Mouse (Mus musculus): ENCODE results near the gene Mast4. TPM values are rescaled to one million over a fixed set of nuclear protein-coding genes. Genes with fewer than 3 reads are reported as not detected.

Gene Mast4
- total and polyA plus RNA-seq, 3 experiments = 2.7 to 7.0 TPM; not detected in 1

DNA sequence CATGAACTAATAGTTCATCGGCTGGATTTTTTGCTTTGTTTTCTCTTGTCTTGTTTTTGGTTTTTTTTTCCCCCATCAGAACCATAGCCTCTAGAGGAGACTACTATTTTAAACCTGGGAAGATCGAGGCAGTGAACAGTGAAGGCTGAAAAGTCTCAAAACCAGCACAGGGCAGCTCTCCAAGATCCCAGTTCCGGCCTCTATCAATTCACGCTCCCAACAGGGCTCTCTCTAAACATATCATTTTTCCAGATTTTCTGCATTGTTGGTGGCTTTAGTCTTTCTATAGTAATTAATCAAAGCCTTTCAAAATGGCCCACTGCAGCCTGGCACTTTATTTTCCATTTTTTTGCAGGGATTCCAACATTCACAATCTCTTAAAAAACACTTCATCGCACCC lies 159.9 kb downstream of the Mast4 start:
- Histone ChIP-seq H3K27me3 (ENCODE audit: control insufficient read depth in 1 of 2, insufficient read depth in 2 of 2, low read length in 2 of 2) (no peaks in the 10 kb centered on the region), H3K4me3 (ENCODE audit: control insufficient read depth in 1 of 2, insufficient read depth in 1 of 2, low read depth in 2 of 2, low read length in 2 of 2) (no peak overlapping the region), H3K9me3 (replicated peaks; ENCODE audit: insufficient read depth, low read length) (no peaks in the 10 kb centered on the region), H3K27ac (ENCODE audit: control insufficient read depth, low read depth, low read length) (no peak overlapping the region), H3K36me3 (ENCODE audit: control insufficient read depth in 1 of 2, insufficient read depth in 2 of 2, low read length in 2 of 2) (no peaks in the 10 kb centered on the region), H3K4me1 (ENCODE audit: control insufficient read depth in 1 of 2, insufficient read depth in 2 of 2, low read length in 2 of 2) (no peaks in the 10 kb centered on the region), H3K79me2 (ENCODE audit: control insufficient read depth, insufficient read depth, low read length, poor library complexity) (no peaks in the 10 kb centered on the region), H3K9ac (ENCODE audit: control insufficient read depth, low read depth, low read length, poor library complexity, severe bottlenecking) (no peak overlapping the region)
- TF ChIP-seq NELFE (IDR thresholded peaks at IDR 0.05; ENCODE audit: low read depth, low read length) (no peak), EP300 (IDR thresholded peaks at IDR 0.05; ENCODE audit: low read depth in 1 of 2, low read length in 2 of 2) (no peak), RCOR1 (IDR thresholded peaks at IDR 0.05; ENCODE audit: low read depth, low read length) (no peak), MAFK (IDR thresholded peaks at IDR 0.05; ENCODE audit: borderline replicate concordance, low read depth, low read length) (no peak), ZMIZ1 (IDR thresholded peaks at IDR 0.05; ENCODE audit: low read depth, low read length) (no peak)
- DNase-seq (ENCODE audit: low read depth, low spot score) = no peak

DNA sequence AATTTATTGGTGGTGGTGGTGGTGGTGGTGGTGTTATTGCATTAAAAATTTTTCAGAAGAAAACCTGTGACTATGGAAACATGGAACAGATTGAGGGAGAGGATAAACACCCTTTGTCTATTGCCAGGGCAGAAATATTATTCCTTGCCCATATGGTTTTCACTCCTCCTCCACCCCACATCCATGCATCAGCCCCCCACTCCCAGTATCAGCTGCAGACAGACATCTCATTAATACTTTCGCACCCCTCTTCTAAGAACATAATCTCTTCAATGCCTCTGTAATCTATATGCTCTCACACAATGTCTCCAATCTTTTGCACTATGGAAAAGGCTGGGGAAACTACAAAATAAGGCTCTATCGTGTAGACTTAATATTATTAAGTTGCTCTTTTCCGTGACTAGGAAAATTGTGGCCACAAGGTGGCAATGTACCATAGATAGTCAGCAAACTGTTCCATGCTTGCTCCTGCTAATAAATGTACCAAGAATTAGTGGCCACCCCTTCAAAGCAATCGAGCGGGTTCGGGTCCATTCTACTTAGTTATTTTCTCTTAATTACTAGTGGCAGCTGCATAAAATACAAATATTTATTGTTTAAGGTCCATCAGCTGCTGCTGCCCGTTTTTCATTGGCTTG lies 160.6 kb downstream of the Mast4 start:
- Histone ChIP-seq H3K36me3 (ENCODE audit: control insufficient read depth in 1 of 2, insufficient read depth in 2 of 2, low read length in 2 of 2) (no peaks in the 10 kb centered on the region), H3K4me1 (ENCODE audit: control insufficient read depth in 1 of 2, insufficient read depth in 2 of 2, low read length in 2 of 2) (no peaks in the 10 kb centered on the region), H3K4me3 (ENCODE audit: control insufficient read depth in 1 of 2, insufficient read depth in 1 of 2, low read depth in 2 of 2, low read length in 2 of 2) (no peak overlapping the region), H3K79me2 (ENCODE audit: control insufficient read depth, insufficient read depth, low read length, poor library complexity) (no peaks in the 10 kb centered on the region), H3K9ac (ENCODE audit: control insufficient read depth, low read depth, low read length, poor library complexity, severe bottlenecking) (no peak overlapping the region), H3K27ac (ENCODE audit: control insufficient read depth, low read depth, low read length) (no peak overlapping the region), H3K27me3 (ENCODE audit: control insufficient read depth in 1 of 2, insufficient read depth in 2 of 2, low read length in 2 of 2) (no peaks in the 10 kb centered on the region), H3K9me3 (replicated peaks; ENCODE audit: insufficient read depth, low read length) (no peaks in the 10 kb centered on the region)
- DNase-seq (ENCODE audit: low read depth, low spot score) = peak; percentile 39
- TF ChIP-seq CTCF (IDR thresholded peaks at IDR 0.05 in 2 of 3, conservative IDR thresholded peaks at IDR 0.05 in 1 of 3; ENCODE audit: control insufficient read depth in 1 of 3, insufficient read depth in 1 of 3, low read depth in 2 of 3, low read length in 3 of 3, poor library complexity in 1 of 3, severe bottlenecking in 1 of 3) (peak; percentile 10 to 54 (median 19); a peak in 3 of 6 replicates), JUND (IDR thresholded peaks at IDR 0.05; ENCODE audit: low read depth, low read length) (no peak), POLR2AphosphoS2 (IDR thresholded peaks at IDR 0.05; ENCODE audit: low read length) (no peak), RAD21 (IDR thresholded peaks at IDR 0.05; ENCODE audit: low read depth, low read length) (peak; percentile 57), SMC3 (IDR thresholded peaks at IDR 0.05; ENCODE audit: low read depth, low read length) (peak; percentile 59), ZC3H11A (IDR thresholded peaks at IDR 0.05; ENCODE audit: low read depth, low read length) (peak; percentile 44; the same call in 1 of the 2 replicates)

- no peak overlapping the region for H3K9ac ChIP-seq (ENCODE audit: control insufficient read depth, low read depth, low read length, poor library complexity, severe bottlenecking)
- no peak overlapping the region for H3K27ac ChIP-seq (ENCODE audit: control insufficient read depth, low read depth, low read length)
- TF ChIP-seq RCOR1 (IDR thresholded peaks at IDR 0.05; ENCODE audit: low read depth, low read length) (no peak), GATA1 (IDR thresholded peaks at IDR 0.05; ENCODE audit: low read depth, low read length) (no peak), E2F4 (IDR thresholded peaks at IDR 0.05; ENCODE audit: borderline replicate concordance, low read depth, low read length) (no peak)
- no peaks in the 10 kb centered on the region for H3K79me2 ChIP-seq (ENCODE audit: control insufficient read depth, insufficient read depth, low read length, poor library complexity)
- no peak overlapping the region for H3K4me3 ChIP-seq (ENCODE audit: control insufficient read depth in 1 of 2, insufficient read depth in 1 of 2, low read depth in 2 of 2, low read length in 2 of 2)
- no peaks in the 10 kb centered on the region for H3K9me3 ChIP-seq (replicated peaks; ENCODE audit: insufficient read depth, low read length)
- DNase-seq (ENCODE audit: low read depth, low spot score) = no peak
- H3K27me3 ChIP-seq (ENCODE audit: control insufficient read depth in 1 of 2, insufficient read depth in 2 of 2, low read length in 2 of 2) = no peaks in the 10 kb centered on the region
- H3K36me3 ChIP-seq (ENCODE audit: control insufficient read depth in 1 of 2, insufficient read depth in 2 of 2, low read length in 2 of 2) = no peaks in the 10 kb centered on the region
- no peaks in the 10 kb centered on the region for H3K4me1 ChIP-seq (ENCODE audit: control insufficient read depth in 1 of 2, insufficient read depth in 2 of 2, low read length in 2 of 2)
Measured at GRCm38 (mm10) chr13:103151944-103152343, 182.4 kb downstream of the Mast4 start.

Measured in MEL (cell line).